Mouse (Mus musculus) ES-Bruce4 (cell line): ENCODE data around the gene Ppfia2. TPM values are rescaled to one million over a fixed set of nuclear protein-coding genes. Genes with fewer than 3 reads are reported as not detected.

Experiments
- H3K27ac ChIP-seq: 2 replicates; pipeline ENCODE4 v1.5.1; 2012; ENCODE audit warnings: low read length, inconsistent platforms; ENCODE audit not compliant: insufficient read depth
- H3K27me3 ChIP-seq: 2 replicates; pipeline ENCODE4 v1.6.1; 2012; ENCODE audit warnings: mild to moderate bottlenecking, low read length, inconsistent platforms; ENCODE audit not compliant: control insufficient read depth, poor library complexity, insufficient read depth, severe bottlenecking
- H3K36me3 ChIP-seq: 2 replicates; pipeline ENCODE4 v1.6.1; 2012; ENCODE audit warnings: inconsistent platforms, mild to moderate bottlenecking, low read length, moderate library complexity; ENCODE audit not compliant: control insufficient read depth, poor library complexity, insufficient read depth, severe bottlenecking
- H3K4me1 ChIP-seq: one replicate; pipeline ENCODE4 v1.8.1; 2011; ENCODE audit warnings: low read length; ENCODE audit not compliant: control insufficient read depth, insufficient read depth
- H3K4me3 ChIP-seq: 2 replicates; pipeline ENCODE4 v1.5.1; 2011; ENCODE audit warnings: low read depth, mild to moderate bottlenecking, low read length
- H3K9ac ChIP-seq: 2 replicates; pipeline ENCODE4 v1.6.1; 2012; ENCODE audit warnings: low read depth, mild to moderate bottlenecking, inconsistent platforms; ENCODE audit not compliant: poor library complexity, severe bottlenecking
- H3K9me3 ChIP-seq: replicated peaks from 2 replicates; pipeline ENCODE4 v1.6.1; 2012; ENCODE audit warnings: mild to moderate bottlenecking, low read length, inconsistent platforms; ENCODE audit not compliant: control insufficient read depth, poor library complexity, insufficient read depth, severe bottlenecking
- CTCF ChIP-seq: IDR thresholded peaks from one replicate; pipeline ENCODE4 v1.8.1; 2011; ENCODE audit warnings: low read depth, low read length
- EP300 ChIP-seq: IDR thresholded peaks from 2 replicates; pipeline ENCODE4 v1.6.1; 2011; ENCODE audit warnings: low read depth, low read length; ENCODE audit not compliant: insufficient read depth
- POLR2A ChIP-seq: IDR thresholded peaks from one replicate; pipeline ENCODE4 v1.8.1; 2011; ENCODE audit warnings: low read length; ENCODE audit not compliant: insufficient read depth
- polyA plus RNA-seq: library from polyadenylated mRNA; stranded (reverse); fragments of >200 nt; gene quantifications from 2 replicates; pipeline ENCODE4 v1.2.4, GENCODE M21; 2011; ENCODE audit warnings: low read depth; ENCODE audit not compliant: missing spikeins, insufficient read depth, insufficient read length

The Ppfia2 gene
- polyA plus RNA-seq, 1 experiment = not detected

DNA sequence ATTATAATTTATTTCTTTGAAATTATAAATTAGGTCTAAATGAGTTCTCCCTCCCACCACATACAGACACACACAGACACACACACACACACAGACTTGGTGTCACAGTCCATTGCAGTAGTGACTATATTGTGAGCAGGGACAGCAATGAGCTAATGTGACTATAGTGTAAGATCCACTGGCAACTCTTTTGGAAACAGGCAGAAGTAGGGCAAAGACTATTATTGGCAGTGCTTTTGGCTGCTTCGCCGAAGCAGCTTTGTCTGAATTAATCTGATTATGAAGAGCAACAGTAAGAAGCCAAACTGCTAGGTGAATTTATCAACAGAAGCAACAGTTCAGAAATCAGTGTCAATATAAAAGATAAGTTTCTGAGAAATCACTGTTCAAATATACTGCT lies 249.8 kb downstream of the Ppfia2 start:
- TF ChIP-seq EP300 (no peak), CTCF (no peak), POLR2A (no peak)
- H3K27me3 ChIP-seq = no peaks in the 10 kb centered on the region

DNA sequence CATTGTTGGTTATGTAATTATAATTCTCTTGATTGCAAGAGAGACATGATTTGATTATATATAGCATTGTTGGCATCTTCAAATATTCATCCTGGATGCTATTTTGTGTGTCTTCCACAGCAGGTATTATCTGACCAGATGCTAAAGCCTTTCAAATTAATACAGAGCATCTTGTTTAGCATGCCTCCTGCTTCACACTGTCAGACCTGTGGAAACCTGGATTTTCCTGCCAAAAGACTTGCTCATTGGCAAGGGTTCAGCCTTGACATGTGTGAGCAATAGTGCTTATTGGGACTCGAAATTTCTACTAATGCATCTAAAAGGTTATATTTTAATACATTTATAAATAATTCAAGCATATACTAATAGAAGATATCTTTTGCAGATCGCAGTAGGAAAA lies 262.1 kb downstream of the Ppfia2 start:
- H3K9me3 ChIP-seq = no peaks in the 10 kb centered on the region
- H3K36me3 ChIP-seq = no peaks in the 10 kb centered on the region
- H3K4me1 ChIP-seq = no peaks in the 10 kb centered on the region
- TF ChIP-seq CTCF (no peak), EP300 (no peak), POLR2A (no peak)
- H3K4me3 ChIP-seq = no peak overlapping the region
- H3K27me3 ChIP-seq = no peaks in the 10 kb centered on the region
- H3K27ac ChIP-seq = no peak overlapping the region
- H3K9ac ChIP-seq = no peak overlapping the region

More for the DNA sequence above, 249.8 kb downstream of the Ppfia2 start:
- Histone ChIP-seq H3K9ac (no peak overlapping the region), H3K27ac (no peak overlapping the region), H3K4me3 (no peak overlapping the region), H3K36me3 (no peaks in the 10 kb centered on the region), H3K4me1 (no peaks in the 10 kb centered on the region), H3K9me3 (no peaks in the 10 kb centered on the region)

DNA sequence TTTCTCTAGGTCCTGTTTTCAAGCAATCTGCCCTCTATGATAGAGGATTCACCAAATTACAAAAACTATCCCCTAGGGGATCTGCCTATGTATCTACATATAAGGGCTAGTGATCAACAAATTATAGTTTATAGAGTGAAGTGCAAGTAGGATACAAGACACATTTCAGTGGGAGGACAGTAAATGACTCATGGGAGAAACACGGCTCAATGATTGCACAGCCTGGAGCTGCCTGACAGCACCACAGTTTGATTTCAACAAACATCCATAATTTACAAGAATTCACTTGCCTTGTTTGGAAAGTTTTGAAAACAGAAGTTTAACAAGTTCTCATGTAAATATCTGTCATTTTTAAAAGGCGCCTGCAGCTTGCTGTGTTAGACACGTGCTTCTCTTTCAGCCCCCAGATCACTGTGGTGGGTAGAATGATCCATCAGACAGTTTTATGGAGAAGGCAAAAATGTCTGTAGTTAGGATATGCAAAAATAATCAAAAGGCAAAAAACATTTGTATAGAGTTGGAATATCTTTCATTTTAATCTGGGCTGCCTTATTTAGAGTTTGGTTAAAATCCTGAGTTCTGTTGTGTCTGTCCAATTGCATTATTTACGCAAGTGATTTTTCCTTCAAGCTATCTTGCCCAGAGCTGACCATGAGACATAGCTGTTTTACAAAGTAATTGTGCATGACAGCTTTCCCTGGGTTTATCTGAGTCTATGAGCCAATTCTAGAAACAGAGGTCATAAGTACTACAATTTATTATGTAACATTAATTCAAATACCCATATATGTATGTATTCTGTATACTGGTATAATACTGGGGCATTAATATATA lies 266.3 kb downstream of the Ppfia2 start:
- Histone ChIP-seq H3K9me3 (no peaks in the 10 kb centered on the region), H3K4me1 (no peaks in the 10 kb centered on the region), H3K27me3 (no peaks in the 10 kb centered on the region), H3K4me3 (no peak overlapping the region), H3K9ac (no peak overlapping the region), H3K36me3 (no peaks in the 10 kb centered on the region), H3K27ac (no peak overlapping the region)
- TF ChIP-seq POLR2A (no peak), CTCF (no peak)

DNA sequence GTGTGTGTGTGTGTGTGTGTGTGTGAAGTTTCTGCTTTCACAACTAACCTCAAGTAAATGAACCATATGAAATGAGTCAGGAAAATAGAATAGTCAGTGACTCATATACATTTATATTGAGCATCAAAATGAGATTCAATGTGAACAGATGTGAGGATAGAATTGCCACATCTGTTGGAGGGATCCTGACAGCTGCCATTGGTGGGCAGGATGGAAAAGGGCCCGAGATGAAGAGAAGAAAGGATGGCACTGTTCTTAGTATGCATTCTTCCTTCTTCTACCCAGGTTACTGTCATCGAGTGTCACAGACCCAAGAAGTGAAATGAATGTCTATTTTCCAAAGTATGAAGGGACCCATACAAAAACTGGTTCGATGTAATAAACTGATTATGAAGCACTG lies 268.1 kb downstream of the Ppfia2 start:
- Histone ChIP-seq H3K27ac (no peak overlapping the region), H3K9ac (no peak overlapping the region), H3K9me3 (no peaks in the 10 kb centered on the region), H3K27me3 (no peaks in the 10 kb centered on the region), H3K4me3 (no peak overlapping the region), H3K36me3 (no peaks in the 10 kb centered on the region), H3K4me1 (no peaks in the 10 kb centered on the region)
- TF ChIP-seq POLR2A (no peak), CTCF (no peak), EP300 (no peak)

DNA sequence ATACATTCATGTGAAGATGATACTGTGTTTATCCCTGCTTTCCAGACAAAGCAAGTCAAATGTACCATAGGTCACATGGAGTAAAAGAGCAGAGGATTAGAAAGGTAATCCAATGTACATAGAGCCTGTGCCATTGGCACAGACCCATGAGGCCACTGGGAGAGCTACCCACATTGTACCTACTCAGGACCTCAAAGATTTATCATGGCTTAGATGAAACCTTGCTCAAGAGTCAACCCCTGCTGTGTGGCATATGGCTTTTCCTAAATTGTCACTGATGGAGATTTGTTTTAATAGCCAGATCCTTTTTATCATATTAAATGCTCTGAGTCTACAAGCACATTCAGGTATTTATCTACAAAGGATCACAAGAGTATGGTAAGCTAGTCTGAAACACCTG lies 274.8 kb downstream of the Ppfia2 start:
- Histone ChIP-seq H3K27me3 (no peaks in the 10 kb centered on the region), H3K4me3 (no peak overlapping the region), H3K36me3 (no peaks in the 10 kb centered on the region), H3K27ac (no peak overlapping the region), H3K4me1 (no peaks in the 10 kb centered on the region), H3K9me3 (no peaks in the 10 kb centered on the region), H3K9ac (no peak overlapping the region)
- TF ChIP-seq EP300 (no peak), CTCF (no peak), POLR2A (no peak)

DNA sequence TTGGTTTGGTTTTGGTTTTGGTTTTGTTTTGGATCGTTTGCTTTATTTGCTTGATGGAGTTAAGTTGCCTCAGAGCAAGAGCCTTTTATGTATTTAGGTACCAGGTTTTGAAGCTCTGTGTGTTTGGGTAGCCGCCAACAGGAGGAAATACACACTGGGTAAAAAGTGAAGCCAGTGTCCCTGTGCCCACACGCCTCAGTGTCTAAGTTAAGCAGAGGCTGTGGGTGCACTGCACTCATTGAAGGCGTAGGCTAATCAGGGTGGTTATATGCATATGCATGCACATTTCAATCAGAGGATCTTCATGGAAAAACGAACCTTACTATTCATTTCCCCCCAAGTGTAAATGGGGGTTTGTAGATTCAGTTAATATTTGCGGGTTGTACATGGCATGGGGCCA lies 290.9 kb downstream of the Ppfia2 start:
- H3K27ac ChIP-seq = no peak overlapping the region
- H3K9ac ChIP-seq = no peak overlapping the region
- TF ChIP-seq EP300 = no peak
- no peak for TF ChIP-seq CTCF
- no peak for TF ChIP-seq POLR2A
- H3K4me1 ChIP-seq = no peaks in the 10 kb centered on the region
- H3K9me3 ChIP-seq = no peaks in the 10 kb centered on the region
- H3K27me3 ChIP-seq = no peaks in the 10 kb centered on the region
- no peaks in the 10 kb centered on the region for H3K36me3 ChIP-seq
- no peak overlapping the region for H3K4me3 ChIP-seq
